Comparison of ENCODE assay signal across 10 mouse cellular contexts in the genomic region with DNA sequence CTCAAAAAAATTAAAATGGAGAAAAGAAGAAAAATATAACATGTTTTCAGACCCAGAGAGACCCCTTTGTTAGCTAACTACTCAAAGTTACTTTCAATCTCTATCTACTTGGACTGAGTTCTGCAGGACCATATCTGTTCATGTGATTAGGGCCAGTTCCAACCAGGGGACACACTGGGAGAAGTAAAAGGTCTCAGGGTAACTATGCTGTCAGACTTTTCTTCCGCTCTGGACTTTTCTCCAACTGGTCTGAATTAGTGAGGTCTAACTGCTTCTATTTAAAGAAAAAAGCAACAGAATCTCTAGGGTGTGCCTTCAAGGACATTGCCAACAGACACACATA. TPM values are rescaled to one million over a fixed set of nuclear protein-coding genes. Genes with fewer than 3 reads are reported as not detected.
A peak's percentile ranks its signal among the peaks of the same experiment; 100 is the strongest.
DNase-seq lines count a peak whose midpoint lies in the region; ATAC-seq and TF ChIP-seq lines count a peak whose summit lies in the region.
"Had no signal": no experiment of that assay in that cellular context is flagged by ENCODE, and none has a peak within 500 bp of the region (broad histone marks: within the 10 kb centered on the region; RNA-seq: fewer than 3 reads in every experiment).

No protein-coding gene starts in this region.

- ATAC-seq in forebrain, embryonic 12.5 days (ENCODE audit: low FRiP score), result no peak
- ATAC-seq in forebrain, embryonic 11.5 days (replicated peaks; ENCODE audit: low FRiP score), result no peak
- ATAC-seq in kidney, embryonic 15.5 days (replicated peaks; ENCODE audit: low FRiP score), result no peak
- ATAC-seq in embryonic facial prominence, embryonic 13.5 days (ENCODE audit: insufficient number of reproducible peaks, insufficient read depth, low FRiP score, low TSS enrichment, low read depth), result no peak
- ATAC-seq in limb, embryonic 14.5 days (ENCODE audit: low FRiP score, low read depth), result peak; percentile 56; the same call in 1 of the 2 replicates
- ATAC-seq in erythroblast, adult 5-6 weeks (replicated peaks; ENCODE audit: low FRiP score, poor library complexity, severe bottlenecking), result no peak

- H3K27me3 ChIP-seq in forebrain, embryonic 12.5 days, result peaks cover 7% of the 10 kb centered on the region; the same call in 1 of the 2 replicates
- H3K27me3 ChIP-seq in forebrain, embryonic 11.5 days (ENCODE audit: control insufficient read depth, insufficient read depth, low read length), result no peaks in the 10 kb centered on the region
- no peaks in the 10 kb centered on the region for H3K27me3 ChIP-seq in kidney, embryonic 15.5 days
- no peaks in the 10 kb centered on the region for H3K27me3 ChIP-seq in embryonic facial prominence, embryonic 13.5 days
- no peaks in the 10 kb centered on the region for H3K27me3 ChIP-seq in limb, embryonic 14.5 days (ENCODE audit: control insufficient read depth, insufficient read depth, low read length)

- no peak overlapping the region for H3K4me3 ChIP-seq in forebrain, embryonic 12.5 days (replicated peaks)
- no peak overlapping the region for H3K4me3 ChIP-seq in forebrain, embryonic 11.5 days (ENCODE audit: low read depth, low read length)
- no peak overlapping the region for H3K4me3 ChIP-seq in kidney, embryonic 15.5 days (replicated peaks)
- no peak overlapping the region for H3K4me3 ChIP-seq in embryonic facial prominence, embryonic 13.5 days
- H3K4me3 ChIP-seq in limb, embryonic 14.5 days (replicated peaks; ENCODE audit: low read length), result no peak overlapping the region

- H3K9ac ChIP-seq in forebrain, embryonic 12.5 days, result no peak overlapping the region
- H3K9ac ChIP-seq in forebrain, embryonic 11.5 days (ENCODE audit: low read length), result no peak overlapping the region
- no peak overlapping the region for H3K9ac ChIP-seq in kidney, embryonic 15.5 days
- no peak overlapping the region for H3K9ac ChIP-seq in embryonic facial prominence, embryonic 13.5 days
- H3K9ac ChIP-seq in limb, embryonic 14.5 days (ENCODE audit: low read depth, low read length, severe bottlenecking), result no peak overlapping the region

- no peak overlapping the region for H3K4me2 ChIP-seq in forebrain, embryonic 12.5 days
- H3K4me2 ChIP-seq in forebrain, embryonic 11.5 days (ENCODE audit: low read depth, low read length, severe bottlenecking), result no peak overlapping the region
- no peak overlapping the region for H3K4me2 ChIP-seq in kidney, embryonic 15.5 days
- H3K4me2 ChIP-seq in embryonic facial prominence, embryonic 13.5 days, result peak overlapping the region; percentile 12; the same call in 1 of the 2 replicates
- 0 out of 2 replicates have a peak overlapping the region, but pooled peaks have one; percentile 26 for H3K4me2 ChIP-seq in limb, embryonic 14.5 days (replicated peaks; ENCODE audit: low read depth, low read length, severe bottlenecking)

- H3K4me1 ChIP-seq in forebrain, embryonic 12.5 days, result peaks cover 24% of the 10 kb centered on the region
- H3K4me1 ChIP-seq in forebrain, embryonic 11.5 days (replicated peaks; ENCODE audit: control insufficient read depth, insufficient read depth, low read length), result peaks cover 11% of the 10 kb centered on the region; the same call in 1 of the 2 replicates
- H3K4me1 ChIP-seq in kidney, embryonic 15.5 days, result peaks cover 28% of the 10 kb centered on the region
- H3K4me1 ChIP-seq in embryonic facial prominence, embryonic 13.5 days, result peaks cover 33% of the 10 kb centered on the region
- peaks cover 29% of the 10 kb centered on the region for H3K4me1 ChIP-seq in limb, embryonic 14.5 days (ENCODE audit: control insufficient read depth, insufficient read depth, low read length)

- H3K27ac ChIP-seq in forebrain, embryonic 12.5 days, result 0 out of 2 replicates have a peak overlapping the region, but pooled peaks have one; percentile 79
- no peak overlapping the region; the same call in 1 of the 2 replicates for H3K27ac ChIP-seq in forebrain, embryonic 11.5 days (ENCODE audit: low read depth, low read length)
- peak overlapping the region; percentile 90 for H3K27ac ChIP-seq in kidney, embryonic 15.5 days
- peak overlapping the region; percentile 93 for H3K27ac ChIP-seq in embryonic facial prominence, embryonic 13.5 days
- peak overlapping the region; percentile 94 for H3K27ac ChIP-seq in limb, embryonic 14.5 days (replicated peaks; ENCODE audit: low read depth, low read length)

- no peak for DNase-seq in forebrain, embryonic 11.5 days (ENCODE audit: low spot score)
- DNase-seq in kidney, adult 18-20 months, result no peak
- no peak for DNase-seq in limb, embryonic 14.5 days (ENCODE audit: low spot score)
- no peak for DNase-seq in cerebellum, postnatal 14 days
- DNase-seq: right cerebral cortex, adult 18-20 months had no signal

- TF ChIP-seq POLR2A in limb, embryonic 14.5 days (IDR thresholded peaks at IDR 0.05; ENCODE audit: borderline replicate concordance, extremely low read depth, insufficient read depth, insufficient read length), result no peak

- H3K9me3 ChIP-seq in forebrain, embryonic 12.5 days, result no peaks in the 10 kb centered on the region
- H3K9me3 ChIP-seq in forebrain, embryonic 11.5 days (ENCODE audit: control insufficient read depth, low read length), result no peaks in the 10 kb centered on the region
- no peaks in the 10 kb centered on the region for H3K9me3 ChIP-seq in kidney, embryonic 15.5 days (replicated peaks)
- H3K9me3 ChIP-seq in embryonic facial prominence, embryonic 13.5 days, result no peaks in the 10 kb centered on the region
- H3K9me3 ChIP-seq in limb, embryonic 14.5 days (ENCODE audit: control insufficient read depth, low read length), result no peaks in the 10 kb centered on the region

- no peaks in the 10 kb centered on the region for H3K36me3 ChIP-seq in forebrain, embryonic 12.5 days (replicated peaks)
- H3K36me3 ChIP-seq in forebrain, embryonic 11.5 days (ENCODE audit: control insufficient read depth, insufficient read depth, low read length), result no peaks in the 10 kb centered on the region
- H3K36me3 ChIP-seq in kidney, embryonic 15.5 days, result no peaks in the 10 kb centered on the region
- no peaks in the 10 kb centered on the region for H3K36me3 ChIP-seq in embryonic facial prominence, embryonic 13.5 days
- H3K36me3 ChIP-seq in limb, embryonic 14.5 days (ENCODE audit: control insufficient read depth, insufficient read depth, low read length), result no peaks in the 10 kb centered on the region

- 87% methylated on average over 1 of the region's 1 CpGs for WGBS in forebrain, embryonic 12.5 days
- 62% methylated on average over 1 of the region's 1 CpGs for WGBS in forebrain, embryonic 11.5 days
- WGBS in kidney, embryonic 15.5 days, result 59% methylated on average over 1 of the region's 1 CpGs
- WGBS in embryonic facial prominence, embryonic 13.5 days, result 21% methylated on average over 1 of the region's 1 CpGs
- 24% methylated on average over 1 of the region's 1 CpGs for WGBS in limb, embryonic 14.5 days

RNA-seq across cellular contexts. Expression of a gene that starts 33.3 kb away (rescaled TPM):
- polyA plus RNA-seq in forebrain, embryonic 12.5 days (2016; fragmentation: Nextera tagmentation; extraction: Ambion mirVana), result 24.5 and 25.8 TPM in 2 replicates
- polyA plus RNA-seq in forebrain, embryonic 11.5 days (2014; fragmentation: Nextera tagmentation; extraction: Ambion mirVana), result 17.2 and 17.3 TPM in 2 replicates
- polyA plus RNA-seq in kidney, embryonic 15.5 days (2015; fragmentation: Nextera tagmentation; extraction: Ambion mirVana), result 22.9 TPM in 2 replicates
- polyA plus RNA-seq in embryonic facial prominence, embryonic 13.5 days (2015; fragmentation: Nextera tagmentation; extraction: Ambion mirVana), result 70.8 and 71.4 TPM in 2 replicates
- polyA plus RNA-seq in limb, embryonic 14.5 days (2012; rRNA removed), result 110 and 143 TPM in 2 replicates
- polyA plus RNA-seq in limb, embryonic 14.5 days (2014; fragmentation: Nextera tagmentation; extraction: Ambion mirVana), result 84.7 and 96.9 TPM in 2 replicates
- not detected in 2 replicates for total RNA-seq in erythroblast, adult 5-6 weeks (2015; ENCODE audit: low replicate concordance)
- not detected in 2 replicates for total RNA-seq in erythroblast, adult 5-6 weeks (2017; ENCODE audit: low replicate concordance)
- total RNA-seq: liver, adult 2 months had no signal

RNA-seq across cellular contexts. Expression of a gene that starts 51.3 kb away (rescaled TPM):
- 4.4 and 7.6 TPM in 2 replicates for polyA plus RNA-seq in forebrain, embryonic 12.5 days (2016; fragmentation: Nextera tagmentation; extraction: Ambion mirVana)
- polyA plus RNA-seq in forebrain, embryonic 11.5 days (2014; fragmentation: Nextera tagmentation; extraction: Ambion mirVana), result 6.2 and 8.0 TPM in 2 replicates
- 13.7 and 15.4 TPM in 2 replicates for polyA plus RNA-seq in kidney, embryonic 15.5 days (2015; fragmentation: Nextera tagmentation; extraction: Ambion mirVana)
- 9.0 and 9.8 TPM in 2 replicates for polyA plus RNA-seq in embryonic facial prominence, embryonic 13.5 days (2015; fragmentation: Nextera tagmentation; extraction: Ambion mirVana)
- polyA plus RNA-seq in limb, embryonic 14.5 days (2012; rRNA removed), result 10.0 and 15.5 TPM in 2 replicates
- 12.6 and 14.7 TPM in 2 replicates for polyA plus RNA-seq in limb, embryonic 14.5 days (2014; fragmentation: Nextera tagmentation; extraction: Ambion mirVana)
- total RNA-seq in erythroblast, adult 5-6 weeks (2015; ENCODE audit: low replicate concordance), result 0.63 TPM in 1 of 2 replicates, not detected in the other
- total RNA-seq in erythroblast, adult 5-6 weeks (2017; ENCODE audit: low replicate concordance), result not detected in 2 replicates

Comparison
In these comparisons a context has a peak if more than half of its experiments do, and no peak if none do; other contexts are left out.
1. H3K4me2 ChIP-seq: peak in embryonic facial prominence, embryonic 13.5 days (single experiment) and limb, embryonic 14.5 days (single experiment); none in forebrain, embryonic 12.5 days (single experiment), forebrain, embryonic 11.5 days (single experiment) and kidney, embryonic 15.5 days (single experiment).